Mouse (Mus musculus) retina, postnatal 7 days (tissue): ENCODE data around the gene Prex1.

Source experiments
- DNase-seq: peaks from one replicate; pipeline ENCODE4 v3.0.0-alpha.2; 2012; ENCODE audit warnings: low read depth, low spot score

Prex1 gene

GRCm38 (mm10) chr2:166726891-166727290, 13.3 kb upstream of the Prex1 start:
- DNase-seq: no peak

- no peak for DNase-seq
Measured at GRCm38 (mm10) chr2:166720416-166720815, 6.8 kb upstream of the Prex1 start.

GRCm38 (mm10) chr2:166719930-166720305, 6.3 kb upstream of the Prex1 start:
- DNase-seq: no peak

GRCm38 (mm10) chr2:166719301-166719929, 5.8 kb upstream of the Prex1 start:
- DNase-seq: no peak

GRCm38 (mm10) chr2:166716067-166716466, 2.4 kb upstream of the Prex1 start:
- no peak for DNase-seq

GRCm38 (mm10) chr2:166714427-166714699, 731 bp upstream of the Prex1 start:
- DNase-seq: no peak

- no peak for DNase-seq
Measured at GRCm38 (mm10) chr2:166712801-166713689, 587 bp downstream of the Prex1 start.

GRCm38 (mm10) chr2:166712310-166712709, 1.3 kb downstream of the Prex1 start:
- DNase-seq: no peak

- no peak for DNase-seq
Measured at GRCm38 (mm10) chr2:166711681-166712132, 1.9 kb downstream of the Prex1 start.

- DNase-seq: no peak
Measured at GRCm38 (mm10) chr2:166709883-166710282, 3.7 kb downstream of the Prex1 start.

- DNase-seq: no peak
Measured at GRCm38 (mm10) chr2:166708304-166708703, 5.3 kb downstream of the Prex1 start.

GRCm38 (mm10) chr2:166706526-166706925, 7.1 kb downstream of the Prex1 start:
- no peak for DNase-seq

GRCm38 (mm10) chr2:166703491-166703890, 10.1 kb downstream of the Prex1 start:
- no peak for DNase-seq

GRCm38 (mm10) chr2:166702113-166702445, 11.6 kb downstream of the Prex1 start:
- no peak for DNase-seq

- DNase-seq: no peak
Measured at GRCm38 (mm10) chr2:166701248-166702112, 12.2 kb downstream of the Prex1 start.

GRCm38 (mm10) chr2:166700732-166701131, 12.9 kb downstream of the Prex1 start:
- no peak for DNase-seq

GRCm38 (mm10) chr2:166700116-166700515, 13.5 kb downstream of the Prex1 start:
- DNase-seq: no peak

GRCm38 (mm10) chr2:166699552-166699951, 14.1 kb downstream of the Prex1 start:
- DNase-seq: no peak

GRCm38 (mm10) chr2:166694616-166695015, 19.0 kb downstream of the Prex1 start:
- DNase-seq: no peak

- no peak for DNase-seq
Measured at GRCm38 (mm10) chr2:166693394-166693793, 20.2 kb downstream of the Prex1 start.

- no peak for DNase-seq
Measured at GRCm38 (mm10) chr2:166691602-166692509, 21.8 kb downstream of the Prex1 start.
